Mouse (Mus musculus): Measurements from ENCODE around the gene Ccdc50. TPM values are rescaled to one million over a fixed set of nuclear protein-coding genes. Genes with fewer than 3 reads are reported as not detected.

Gene Ccdc50
- total RNA-seq, 2 experiments from 2014 or later: 45.6 to 46.8 TPM

Other genes with a start within 250 kb of the Ccdc50 start
- gene Ostn, start 81.4 kb upstream of the Ccdc50 start, total RNA-seq (2021): not detected
- gene Uts2b, start 18.6 kb upstream of the Ccdc50 start, total RNA-seq (2021): under 1 TPM in 1 of 2 experiments, not detected in 1; 0.93 TPM